Mouse (Mus musculus) hindbrain, postnatal 0 days (tissue): ENCODE data around the gene Epb41. TPM values are rescaled to one million over a fixed set of nuclear protein-coding genes. Genes with fewer than 3 reads are reported as not detected.

Source experiments
- ATAC-seq: fragments of 200-750 bp; cut with Nextera tagmentation; 2 replicates; pipeline ENCODE4 v1.8.0; 2017; ENCODE audit warnings: mild to moderate bottlenecking, moderate TSS enrichment, moderate library complexity
- DNase-seq: peaks from one replicate; pipeline ENCODE4 v3.0.0-alpha.2; 2015; ENCODE audit warnings: low spot score
- H3K27ac ChIP-seq: fragments of 300-500 bp; sonication (generic); 2 replicates; pipeline ENCODE4 v1.5.1; 2014; ENCODE audit warnings: mild to moderate bottlenecking
- H3K27me3 ChIP-seq: fragments of 300-500 bp; sonication (generic); 2 replicates; pipeline ENCODE4 v1.6.1; 2014; ENCODE audit warnings: low read length, mixed read lengths; ENCODE audit not compliant: insufficient read depth
- H3K36me3 ChIP-seq: fragments of 300-500 bp; sonication (generic); 2 replicates; pipeline ENCODE4 v1.6.1; 2014; ENCODE audit warnings: low read length, mixed read lengths; ENCODE audit not compliant: insufficient read depth
- H3K4me1 ChIP-seq: fragments of 300-500 bp; sonication (generic); 2 replicates; pipeline ENCODE4 v1.6.1; 2014; ENCODE audit warnings: antibody characterized with exemption, low read length, mixed read lengths; ENCODE audit not compliant: insufficient read depth
- H3K4me2 ChIP-seq: fragments of 300-500 bp; sonication (generic); 2 replicates; pipeline ENCODE4 v1.6.1; 2014; ENCODE audit warnings: low read depth, mild to moderate bottlenecking, low read length, moderate library complexity, mixed read lengths
- H3K4me3 ChIP-seq: fragments of 300-500 bp; sonication (generic); 2 replicates; pipeline ENCODE4 v1.5.1; 2014; ENCODE audit warnings: low read length
- H3K9ac ChIP-seq: fragments of 300-500 bp; sonication (generic); replicated peaks from 2 replicates; pipeline ENCODE4 v1.6.1; 2014; ENCODE audit warnings: mild to moderate bottlenecking, low read length, moderate library complexity, mixed read lengths
- H3K9me3 ChIP-seq: fragments of 300-500 bp; sonication (generic); 2 replicates; pipeline ENCODE4 v1.6.1; 2016; ENCODE audit warnings: low read length, mixed read lengths
- CTCF ChIP-seq: IDR thresholded peaks from 2 replicates; pipeline ENCODE4 v1.5.1; 2016; ENCODE audit warnings: antibody characterized with exemption, control low read depth, low read depth
- WGBS: fragments of 180-500 bp; shearing (Covaris S2); extraction: QIAGEN DNeasy Blood & Tissue Kit; methylation state at CpG from one replicate; pipeline ENCODE4 v1.1.7; 2014; 5-methylcytosine and 5-hydroxymethylcytosine counted together
- polyA plus RNA-seq: library from polyadenylated mRNA; unstranded; fragments of >200 nt; fragmentation: Nextera tagmentation; extraction: Ambion mirVana; gene quantifications from 2 replicates; pipeline ENCODE4 v1.2.1, GENCODE M21; 2015
- total RNA-seq: library from RNA; depleted of rRNA; stranded (reverse); fragments of >200 nt; gene quantifications from 2 replicates; pipeline ENCODE4 v1.2.3, GENCODE M21; 2014

Gene Epb41
- total and polyA plus RNA-seq, 2 experiments from 2014 or later, result 33.3 to 69.7 TPM

- no peak overlapping the region for H3K4me3 ChIP-seq
- H3K9ac ChIP-seq, result no peak overlapping the region
- no peak overlapping the region for H3K4me2 ChIP-seq
- TF ChIP-seq CTCF, result no peak
- ATAC-seq (no peak), DNase-seq (no peak)
- 90% methylated on average over 3 of the region's 3 CpGs for WGBS
- peaks cover 18% of the 10 kb centered on the region for H3K36me3 ChIP-seq
- no peaks in the 10 kb centered on the region for H3K9me3 ChIP-seq
- no peaks in the 10 kb centered on the region for H3K4me1 ChIP-seq
- no peak overlapping the region for H3K27ac ChIP-seq
- no peaks in the 10 kb centered on the region for H3K27me3 ChIP-seq
Measured at GRCm38 (mm10) chr4:131957161-131957560, 118.0 kb downstream of the Epb41 start.

- H3K4me2 ChIP-seq, result no peak overlapping the region
- DNase-seq, result no peak
- no peak for ATAC-seq
- H3K36me3 ChIP-seq, result peaks cover 9% of the 10 kb centered on the region
- TF ChIP-seq CTCF, result no peak
- WGBS, result 58% methylated on average over 8 of the region's 8 CpGs
- H3K9ac ChIP-seq, result no peak overlapping the region
- no peaks in the 10 kb centered on the region for H3K4me1 ChIP-seq
- H3K4me3 ChIP-seq, result no peak overlapping the region
- H3K9me3 ChIP-seq, result no peaks in the 10 kb centered on the region
- no peaks in the 10 kb centered on the region for H3K27me3 ChIP-seq
- no peak overlapping the region for H3K27ac ChIP-seq
Measured at GRCm38 (mm10) chr4:131950657-131951056, 124.5 kb downstream of the Epb41 start.

GRCm38 (mm10) chr4:131949903-131950302, 125.2 kb downstream of the Epb41 start:
- Histone ChIP-seq H3K27ac (no peak overlapping the region), H3K27me3 (no peaks in the 10 kb centered on the region), H3K36me3 (peaks cover 3% of the 10 kb centered on the region), H3K4me2 (no peak overlapping the region), H3K4me3 (no peak overlapping the region), H3K9me3 (no peaks in the 10 kb centered on the region), H3K4me1 (no peaks in the 10 kb centered on the region), H3K9ac (no peak overlapping the region)
- WGBS, result 34% methylated on average over 5 of the region's 5 CpGs
- no peak for TF ChIP-seq CTCF
- DNase-seq (no peak), ATAC-seq (no peak)

- Histone ChIP-seq H3K36me3 (no peaks in the 10 kb centered on the region), H3K9ac (no peak overlapping the region), H3K9me3 (no peaks in the 10 kb centered on the region), H3K27me3 (no peaks in the 10 kb centered on the region), H3K4me2 (no peak overlapping the region), H3K27ac (no peak overlapping the region), H3K4me3 (no peak overlapping the region), H3K4me1 (no peaks in the 10 kb centered on the region)
- no peak for TF ChIP-seq CTCF
- no peak for DNase-seq
- no peak for ATAC-seq
- 93% methylated on average over 11 of the region's 11 CpGs for WGBS
Measured at GRCm38 (mm10) chr4:131947848-131948247, 127.3 kb downstream of the Epb41 start.

- no peak overlapping the region for H3K4me3 ChIP-seq
- H3K4me2 ChIP-seq, result no peak overlapping the region
- DNase-seq, result no peak
- 89% methylated on average over 4 of the region's 4 CpGs for WGBS
- ATAC-seq, result no peak
- H3K4me1 ChIP-seq, result no peaks in the 10 kb centered on the region
- H3K9me3 ChIP-seq, result no peaks in the 10 kb centered on the region
- H3K9ac ChIP-seq, result no peak overlapping the region
- H3K27ac ChIP-seq, result no peak overlapping the region
- no peaks in the 10 kb centered on the region for H3K36me3 ChIP-seq
- no peak for TF ChIP-seq CTCF
- H3K27me3 ChIP-seq, result no peaks in the 10 kb centered on the region
Measured at GRCm38 (mm10) chr4:131940846-131941245, 134.3 kb downstream of the Epb41 start.

- Histone ChIP-seq H3K9me3 (no peaks in the 10 kb centered on the region), H3K36me3 (peaks cover 10% of the 10 kb centered on the region; the same call in 1 of the 2 replicates), H3K27me3 (no peaks in the 10 kb centered on the region), H3K4me1 (no peaks in the 10 kb centered on the region), H3K27ac (no peak overlapping the region), H3K4me2 (no peak overlapping the region), H3K4me3 (no peak overlapping the region), H3K9ac (no peak overlapping the region)
- 72% methylated on average over 2 of the region's 2 CpGs for WGBS
- TF ChIP-seq CTCF, result no peak
- DNase-seq (no peak), ATAC-seq (no peak)
Measured at GRCm38 (mm10) chr4:131939459-131939858, 135.7 kb downstream of the Epb41 start.

- Histone ChIP-seq H3K27ac (no peak overlapping the region), H3K9ac (no peak overlapping the region), H3K4me1 (no peaks in the 10 kb centered on the region; the same call in 1 of the 2 replicates), H3K4me2 (no peak overlapping the region), H3K4me3 (no peak overlapping the region), H3K36me3 (peaks cover 40% of the 10 kb centered on the region; the same call in 1 of the 2 replicates), H3K27me3 (no peaks in the 10 kb centered on the region), H3K9me3 (no peaks in the 10 kb centered on the region)
- TF ChIP-seq CTCF, result no peak
- WGBS, result 90% methylated on average over 6 of the region's 6 CpGs
- no peak for DNase-seq
- no peak for ATAC-seq
Measured at GRCm38 (mm10) chr4:131929146-131929545, 146.0 kb downstream of the Epb41 start.
